Mouse (Mus musculus): ENCODE data around the gene Dnajb6.
"Not testable (repeated sequence)": the region's sequence is repeated elsewhere in the genome, so short reads cannot be mapped to it uniquely, and the experiment has no call there.

Gene Dnajb6

DNA sequence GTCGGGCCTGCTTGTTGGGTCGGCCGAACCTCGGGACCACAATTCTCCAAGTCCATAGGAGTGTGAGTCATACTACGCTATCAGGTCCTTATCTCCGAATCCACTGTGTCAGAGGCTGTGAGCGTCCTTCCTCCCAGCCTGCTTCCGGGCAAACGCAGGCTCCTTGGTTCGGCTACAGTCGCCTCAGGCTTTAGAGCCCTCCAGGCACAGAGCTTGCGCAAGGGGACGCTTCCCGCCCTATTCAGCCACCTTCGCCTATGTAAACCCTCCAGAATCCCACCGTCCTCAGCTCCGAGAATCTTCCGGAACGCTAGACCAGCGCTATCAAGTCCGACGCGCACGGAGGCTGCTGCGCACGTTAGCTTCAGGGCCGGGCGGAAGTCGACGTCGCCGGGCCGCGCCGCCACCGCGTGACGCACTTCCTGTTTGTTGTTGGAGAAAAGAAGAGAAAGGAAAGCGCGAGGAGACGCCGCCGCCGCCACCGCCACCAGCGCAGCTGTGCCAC is at the start of gene Dnajb6, which contains the start of gene Gm5129:
TSS of gene Dnajb6 (plus strand) at position 132 of the 505 bp plus-strand sequence.
TSS of gene Gm5129 (minus strand) at position 380 of the 505 bp plus-strand sequence.
- in situ Hi-C loops (cut with MboI), result no loop called here

DNA sequence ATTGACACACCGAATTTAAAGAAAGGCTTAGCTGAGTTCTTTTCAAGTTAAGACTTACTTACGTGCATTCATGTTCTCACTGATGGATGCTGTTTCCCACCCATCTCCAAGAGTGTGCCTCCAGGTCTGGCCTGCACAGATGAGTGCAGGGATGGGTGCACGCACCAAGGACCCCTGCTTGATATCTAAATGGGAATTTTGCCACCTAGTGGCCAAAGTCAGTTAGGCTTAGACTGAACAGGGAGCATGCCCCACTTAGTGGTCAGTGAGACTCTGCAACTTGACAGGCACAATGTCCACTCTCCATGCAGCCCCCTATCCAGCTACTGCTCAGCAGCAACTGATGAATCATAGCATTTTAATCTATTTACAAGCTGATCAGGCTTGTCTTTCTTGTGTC is 47.8 kb upstream of the Dnajb6 start:
- in situ Hi-C loops (cut with MboI), result no loop called here

DNA sequence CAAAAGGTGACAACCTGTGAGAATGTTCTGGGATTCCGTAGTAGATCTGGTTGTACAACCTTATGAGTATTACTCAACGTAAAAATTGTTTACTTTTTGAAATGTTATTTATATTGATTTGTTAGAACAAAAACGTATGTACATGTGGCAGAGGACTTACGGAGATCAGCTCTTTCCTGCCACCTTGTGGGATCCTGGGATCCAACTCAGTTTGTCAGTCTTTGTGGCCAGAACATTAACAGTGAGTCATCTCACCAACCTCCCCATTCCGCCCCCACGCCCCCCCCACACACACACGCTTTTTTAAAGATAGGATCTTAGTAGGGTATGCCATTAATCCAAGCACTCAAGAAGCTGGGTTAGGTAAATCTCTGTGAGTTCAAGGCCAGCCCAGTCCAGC is 47.1 kb upstream of the Dnajb6 start:
- in situ Hi-C loops (cut with MboI), result no loop called here

DNA sequence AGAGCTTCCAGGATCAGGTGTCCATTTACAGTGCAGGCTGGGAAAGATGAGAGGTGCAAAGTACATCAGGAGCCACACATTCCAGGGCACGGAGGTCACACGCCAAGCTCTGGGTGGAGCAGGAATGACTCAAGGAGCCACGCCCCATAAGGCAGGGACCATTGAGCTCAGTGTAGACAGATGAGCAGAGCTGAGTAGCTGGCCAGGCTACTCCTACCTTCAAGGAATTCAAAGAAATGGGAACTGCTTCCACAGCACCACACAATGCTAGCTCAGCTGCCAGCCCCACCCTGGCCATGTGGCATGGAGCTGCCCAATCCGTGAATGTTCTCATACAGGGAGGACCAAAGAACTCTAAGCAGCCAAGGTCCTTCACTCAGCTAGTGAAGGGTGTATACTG is 37.0 kb upstream of the Dnajb6 start:
- in situ Hi-C loops (cut with MboI), result no loop called here

DNA sequence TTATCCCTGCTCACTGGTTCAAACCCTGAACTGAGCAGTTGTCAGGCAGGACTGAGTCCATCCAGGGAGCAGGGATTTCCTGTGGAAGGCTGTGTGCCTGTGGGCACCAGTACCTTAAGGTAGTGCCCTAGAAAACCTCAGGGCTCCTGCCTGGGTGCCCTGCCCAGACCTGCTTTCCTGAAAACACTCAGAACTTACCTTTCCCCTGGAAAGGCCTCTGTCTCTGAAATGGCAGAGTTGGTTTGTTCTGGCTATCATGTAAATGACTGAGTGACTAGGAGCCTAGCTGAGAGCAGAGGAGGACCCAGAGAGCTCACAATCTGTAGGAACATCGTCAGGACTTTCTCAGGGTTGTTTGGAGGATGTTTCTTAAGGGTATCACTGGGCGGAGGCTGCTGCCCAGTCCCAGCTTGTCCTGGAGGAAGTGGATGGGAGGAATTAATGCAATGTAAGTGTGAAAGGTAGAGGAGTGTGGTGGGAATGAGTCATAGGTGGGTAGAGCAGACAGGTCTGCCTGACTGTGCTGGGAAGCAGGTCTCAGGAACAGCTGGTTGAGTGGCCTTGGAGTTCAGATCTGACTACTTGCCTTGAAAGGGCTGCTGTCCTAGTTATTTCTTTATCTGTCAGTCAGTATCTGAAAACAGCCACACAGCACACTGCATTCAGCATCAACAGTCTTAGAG is 35.8 kb upstream of the Dnajb6 start:
- in situ Hi-C loops (cut with MboI), result no loop called here

DNA sequence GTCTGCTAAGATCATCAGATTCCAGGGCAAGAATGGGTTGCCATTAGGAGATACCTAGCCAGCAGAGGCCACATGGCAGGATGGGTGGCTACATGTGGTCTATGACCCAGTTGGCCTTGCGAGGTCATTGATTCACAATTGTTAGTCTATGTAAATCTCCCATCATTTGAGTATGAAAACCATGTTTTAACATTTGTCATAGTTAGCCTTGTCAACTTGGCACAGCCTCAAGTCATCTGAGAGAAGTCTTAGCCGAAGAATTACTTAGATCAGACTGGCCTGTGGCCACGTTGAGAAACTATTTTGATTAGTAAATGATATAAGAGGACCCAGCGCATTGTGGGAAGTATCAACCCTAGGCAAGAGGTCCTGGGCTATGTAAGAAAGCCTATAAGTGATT is 28.2 kb upstream of the Dnajb6 start:
- in situ Hi-C loops (cut with MboI), result no loop called here

DNA sequence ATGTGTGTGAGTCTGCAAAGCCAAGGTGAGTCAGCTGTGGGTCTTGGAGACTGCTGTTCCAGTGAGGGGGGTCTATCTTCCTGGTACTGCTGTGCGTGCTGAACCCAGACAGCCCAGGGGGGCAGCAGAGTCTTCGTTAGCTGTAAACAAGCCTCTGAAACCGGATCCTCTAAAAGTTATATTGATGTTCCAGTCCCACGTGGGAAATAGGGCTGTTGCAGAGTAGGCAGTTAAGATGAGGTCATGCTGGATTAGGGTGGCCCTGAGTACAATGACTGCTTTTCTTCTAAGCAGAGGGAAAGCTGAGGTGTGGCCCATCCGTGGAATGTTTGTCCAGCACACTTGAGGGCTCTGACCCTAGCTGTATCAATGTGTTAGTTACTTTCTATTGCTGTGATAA is 27.2 kb upstream of the Dnajb6 start:
- in situ Hi-C loops (cut with MboI), result no loop called here

DNA sequence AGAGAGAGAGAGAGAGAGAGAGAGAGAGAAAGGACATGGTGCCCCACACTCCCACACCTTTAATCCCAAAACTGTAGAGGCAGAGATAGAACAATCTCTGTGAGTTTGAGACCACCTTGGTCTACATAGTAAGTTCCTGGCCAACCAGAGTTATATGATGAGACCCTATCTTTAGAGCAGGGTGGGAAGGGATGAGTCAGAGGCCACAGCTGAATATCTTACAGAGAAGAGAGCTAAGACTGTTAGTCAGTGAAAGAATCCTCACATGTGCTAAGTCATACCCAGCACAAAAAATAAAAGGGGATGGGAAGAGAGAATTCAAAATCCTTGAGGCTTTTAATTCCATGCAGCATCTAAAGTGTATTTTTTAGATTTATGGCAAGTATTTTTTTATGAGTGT is 23.9 kb upstream of the Dnajb6 start:
- in situ Hi-C loops (cut with MboI), result no loop called here

DNA sequence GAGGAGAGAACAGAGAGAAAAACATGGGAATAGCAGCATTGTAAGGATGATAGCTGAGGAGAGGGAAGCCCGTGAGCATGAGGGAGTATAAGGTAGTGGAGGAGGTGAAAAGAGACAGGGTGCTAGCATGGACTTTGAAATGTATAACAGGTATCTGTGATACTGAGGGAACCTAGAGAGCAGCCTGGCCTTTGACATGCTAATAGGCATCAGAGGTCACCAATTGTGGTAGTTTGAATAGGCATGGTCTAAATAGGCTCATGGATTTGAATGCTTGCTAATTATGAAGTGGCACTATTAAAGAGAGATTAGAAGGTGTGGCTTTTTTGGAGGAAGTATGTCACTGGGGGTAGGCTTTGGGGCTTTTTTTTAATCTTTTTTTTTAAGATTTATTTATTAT is 22.6 kb upstream of the Dnajb6 start:
- in situ Hi-C loops (cut with MboI), result no loop called here

DNA sequence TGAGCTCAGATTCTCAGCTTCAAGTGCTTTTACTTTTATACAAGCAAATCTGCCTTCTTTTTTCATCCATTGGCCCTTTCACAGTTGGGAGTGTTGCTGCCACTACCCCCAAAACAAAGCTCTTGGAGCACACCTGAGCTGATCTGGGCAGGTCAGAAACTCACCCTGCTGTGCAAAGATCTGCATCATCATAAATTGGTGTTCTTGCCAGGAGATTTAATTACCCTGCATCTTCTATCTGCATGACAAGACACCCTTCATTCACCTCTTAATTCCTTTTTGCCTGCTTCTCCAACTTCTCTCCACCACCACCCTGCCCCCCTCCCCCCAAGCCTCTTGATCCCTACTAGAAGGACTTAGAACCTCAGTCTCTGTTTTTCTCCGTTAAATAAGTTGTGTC is 14.3 kb upstream of the Dnajb6 start:
- in situ Hi-C loops (cut with MboI), result no loop called here

DNA sequence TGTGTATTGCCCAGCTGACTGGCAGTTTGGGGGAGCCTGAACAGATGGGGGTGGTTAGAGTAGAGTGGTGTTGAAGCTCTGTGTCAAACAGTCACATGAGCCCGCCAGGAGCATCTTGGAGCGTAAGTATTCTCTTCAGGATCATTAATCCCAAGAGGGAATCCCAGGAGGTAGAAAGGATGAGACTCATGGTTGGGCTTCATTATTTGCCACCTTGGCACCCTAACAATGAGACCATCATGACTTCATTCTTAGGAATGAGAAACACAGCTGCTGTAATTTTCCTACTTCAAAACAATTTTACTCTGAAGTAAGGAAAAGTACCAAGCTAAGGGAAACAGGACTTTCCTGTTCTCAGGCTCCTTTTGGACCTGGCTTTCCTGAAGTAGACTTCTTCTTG is 10.1 kb upstream of the Dnajb6 start:
- in situ Hi-C loops (cut with MboI), result no loop called here

DNA sequence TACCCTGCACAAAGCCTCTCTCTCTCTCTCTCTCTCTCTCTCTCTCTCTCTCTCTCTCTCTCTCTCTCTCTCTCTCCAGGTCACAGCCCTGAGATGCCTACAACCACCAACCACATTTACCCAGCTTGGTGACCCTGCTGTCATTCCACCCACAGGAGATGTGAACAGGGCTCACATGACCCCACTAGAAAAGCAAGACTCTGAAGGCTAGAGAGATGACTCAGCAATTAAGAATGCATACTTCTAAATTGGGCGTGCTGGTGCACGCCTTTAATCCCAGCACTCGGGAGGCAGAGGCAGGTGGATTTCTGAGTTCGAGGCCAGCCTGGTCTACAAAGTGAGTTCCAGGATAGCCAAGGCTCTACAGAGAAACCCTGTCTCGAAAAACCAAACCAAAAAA is 9.4 kb upstream of the Dnajb6 start:
- in situ Hi-C loops (cut with MboI), result not testable (repeated sequence)

DNA sequence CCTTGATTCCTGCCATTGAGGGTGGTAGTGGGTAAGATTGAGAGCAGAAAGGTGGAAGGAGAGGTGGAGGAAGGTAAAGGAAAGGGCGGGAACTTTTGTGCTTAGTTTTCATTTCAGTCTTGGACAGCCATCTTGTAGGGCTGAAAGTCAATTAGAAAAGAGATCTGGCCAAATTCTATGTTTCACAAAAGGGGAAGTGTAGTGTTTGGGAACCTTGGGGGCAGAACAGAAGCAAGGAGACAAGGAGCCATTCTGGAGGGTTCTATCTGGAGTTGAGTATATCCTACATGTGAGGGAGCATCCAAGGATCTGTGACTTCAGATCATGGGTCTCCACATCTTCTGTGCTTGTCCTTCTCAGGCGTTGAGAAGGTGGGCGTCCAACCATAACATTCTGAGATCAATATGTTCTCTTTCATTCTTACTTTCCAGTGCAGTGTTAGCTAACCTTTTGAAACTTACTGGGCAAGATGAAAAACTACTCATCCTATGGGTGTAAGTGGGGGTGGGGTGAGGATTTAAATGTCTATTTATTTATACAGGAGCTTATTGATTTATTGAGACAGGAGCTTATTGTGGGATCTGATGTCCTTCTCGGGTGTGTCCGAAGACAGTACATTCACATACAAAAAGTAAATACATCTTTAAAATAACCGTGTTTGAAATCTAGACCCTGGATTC is 517 bp upstream of the Dnajb6 start:
- in situ Hi-C loops (cut with MboI), result no loop called here

DNA sequence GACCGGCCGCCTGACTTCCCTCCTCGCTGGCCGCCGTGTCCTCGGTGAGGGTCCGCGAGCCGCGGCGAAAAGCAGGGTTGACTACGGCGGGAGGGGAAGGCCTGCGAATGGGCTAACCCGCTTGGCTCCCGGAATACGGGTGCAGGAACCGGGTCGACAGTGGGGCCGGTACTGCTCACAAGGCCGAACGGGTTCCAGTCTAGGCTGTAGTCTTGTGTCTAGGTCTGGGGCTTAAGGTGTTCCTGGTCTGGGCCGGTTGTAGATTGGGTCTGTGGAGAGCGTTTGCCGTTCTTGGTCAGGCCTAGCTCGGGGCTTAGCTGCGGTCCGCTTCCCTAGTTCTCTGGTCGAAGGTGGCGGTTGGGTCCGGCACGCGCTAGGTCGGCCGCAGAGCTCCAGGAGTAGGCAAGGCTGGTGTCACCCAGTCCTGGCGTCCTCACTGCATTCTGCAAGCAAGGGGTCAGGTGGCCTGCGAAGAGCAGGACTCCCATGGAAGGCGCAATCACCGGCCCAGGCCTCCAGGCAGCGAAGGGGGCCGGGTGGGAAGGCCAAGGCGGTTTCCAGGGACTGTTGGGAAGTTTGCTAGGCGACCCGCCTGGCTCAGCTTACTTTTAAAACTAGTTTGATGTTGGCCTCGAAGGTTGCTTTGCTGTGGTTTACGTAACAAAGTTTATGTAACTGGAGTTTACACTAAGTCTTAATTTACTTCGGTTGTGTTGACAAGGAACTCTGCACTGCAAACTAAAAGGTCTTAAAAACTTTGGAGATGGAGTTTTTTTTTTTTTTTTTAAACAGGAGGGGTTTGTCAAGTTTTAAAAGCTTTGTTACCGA is 799 bp downstream of the Dnajb6 start:
- in situ Hi-C loops (cut with MboI), result no loop called here

DNA sequence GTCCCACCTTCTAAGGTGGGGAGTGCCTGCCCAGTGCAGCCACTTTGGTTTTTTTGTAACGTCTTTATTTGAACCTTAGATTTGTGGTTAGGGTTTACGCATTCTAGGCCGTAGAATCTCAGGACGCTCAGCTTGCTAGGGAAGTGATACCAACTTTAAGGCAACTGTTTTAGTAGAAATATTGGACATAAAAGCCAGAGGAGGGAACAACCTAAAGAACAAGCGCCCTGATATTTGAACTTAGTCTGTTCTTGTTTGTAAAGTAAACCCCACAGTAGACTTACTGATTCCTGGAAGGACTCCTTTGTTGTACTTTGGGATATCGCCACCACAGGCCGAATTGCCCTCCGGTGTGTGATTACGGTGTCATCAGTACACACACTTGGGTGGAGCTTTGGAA is 1.5 kb downstream of the Dnajb6 start:
- in situ Hi-C loops (cut with MboI), result no loop called here

DNA sequence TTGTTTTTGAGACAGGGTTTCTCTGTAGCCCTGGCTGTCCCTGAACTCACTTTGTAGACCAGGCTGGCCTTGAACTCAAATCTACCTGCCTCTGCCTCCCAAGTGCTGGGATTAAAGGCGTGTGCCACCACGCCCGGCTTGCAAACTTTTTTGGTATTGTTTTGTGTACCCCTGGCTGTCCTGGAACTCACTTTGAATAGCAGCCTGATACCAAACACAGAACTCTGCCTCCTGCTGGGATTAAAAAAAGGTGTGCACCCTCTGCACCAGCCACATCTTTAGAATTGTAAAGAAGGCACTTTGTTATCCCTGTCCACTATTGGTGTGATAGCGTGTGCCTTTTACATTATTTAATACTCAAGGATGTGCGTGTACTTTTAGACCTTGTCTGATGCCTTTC is 2.0 kb downstream of the Dnajb6 start:
- in situ Hi-C loops (cut with MboI), result no loop called here

DNA sequence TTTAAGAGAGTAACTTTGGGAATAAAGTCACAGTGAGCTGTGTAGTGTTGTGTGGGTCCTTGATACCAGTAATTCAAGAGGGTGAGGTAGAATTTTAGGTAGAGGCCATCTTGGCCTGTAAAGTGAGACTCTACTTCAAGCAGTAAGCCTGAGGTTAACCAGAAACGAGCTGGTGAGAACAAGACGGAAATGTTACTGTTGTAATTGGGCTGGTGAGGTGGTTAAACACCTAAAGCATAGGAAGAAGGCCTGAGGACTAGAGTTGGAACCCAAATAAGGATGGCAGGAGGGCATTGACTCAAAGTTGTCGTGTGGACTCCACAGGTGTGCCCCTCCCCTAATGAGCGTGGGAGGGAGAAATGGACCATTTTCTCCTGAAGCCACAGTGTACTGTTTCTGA is 2.6 kb downstream of the Dnajb6 start:
- in situ Hi-C loops (cut with MboI), result no loop called here

DNA sequence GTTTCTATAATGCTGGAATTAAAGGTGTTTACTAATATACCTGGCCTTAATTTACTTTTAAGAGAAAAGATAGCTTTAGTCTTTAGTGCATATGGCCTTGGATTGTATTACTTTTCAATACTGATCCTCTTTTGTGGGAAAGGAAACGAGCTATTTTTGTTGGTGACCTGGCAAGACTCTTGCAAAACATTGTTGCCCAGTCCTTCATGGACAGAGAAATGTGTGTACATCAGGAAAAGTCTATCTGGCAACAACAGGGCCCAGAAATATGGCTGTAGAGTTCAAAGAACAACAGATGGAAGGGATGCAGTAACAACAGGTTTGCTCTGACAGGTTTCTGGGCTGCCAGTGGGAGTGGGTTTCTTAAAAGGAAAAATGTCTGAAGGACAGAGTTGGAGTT is 5.2 kb downstream of the Dnajb6 start:
- in situ Hi-C loops (cut with MboI), result no loop called here

DNA sequence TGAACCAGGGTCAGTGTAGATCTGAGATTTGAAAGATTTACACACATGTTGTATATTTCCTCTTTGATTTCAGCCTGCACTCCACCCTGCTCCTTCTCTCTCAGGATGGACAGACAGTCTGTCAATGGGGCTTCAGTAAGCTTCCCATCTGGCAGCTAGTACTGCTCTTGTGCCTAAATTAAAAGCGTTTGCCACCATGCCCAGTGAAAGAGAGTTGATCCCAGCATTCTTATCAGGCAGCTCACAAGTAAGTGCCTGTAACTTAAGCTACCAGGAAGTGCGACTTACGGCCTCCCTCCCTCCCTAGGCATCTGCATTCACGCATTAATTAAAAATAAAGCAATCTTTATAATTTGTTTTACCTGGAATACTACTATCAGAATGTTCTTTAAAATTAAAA is 5.6 kb downstream of the Dnajb6 start:
- in situ Hi-C loops (cut with MboI), result no loop called here

DNA sequence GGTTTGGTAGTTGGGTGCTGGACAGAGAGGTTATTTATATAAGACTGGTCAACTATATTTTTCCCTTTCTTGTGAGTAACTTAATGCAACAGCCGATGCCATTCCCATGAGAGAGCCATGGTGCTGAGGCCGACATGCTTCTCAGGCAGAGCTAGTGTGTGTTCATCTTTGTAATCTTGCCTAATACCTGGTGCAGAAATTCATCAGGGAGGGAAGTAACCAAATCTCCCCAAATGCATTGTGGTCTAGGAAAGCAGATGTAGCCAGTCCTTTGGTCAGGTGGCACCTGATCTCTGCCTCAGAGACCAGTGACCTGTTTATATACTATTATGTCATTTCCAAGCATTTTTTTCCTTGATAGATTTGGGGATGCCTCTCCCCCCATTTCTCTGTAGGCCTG is 12.2 kb downstream of the Dnajb6 start:
- in situ Hi-C loops (cut with MboI), result no loop called here

DNA sequence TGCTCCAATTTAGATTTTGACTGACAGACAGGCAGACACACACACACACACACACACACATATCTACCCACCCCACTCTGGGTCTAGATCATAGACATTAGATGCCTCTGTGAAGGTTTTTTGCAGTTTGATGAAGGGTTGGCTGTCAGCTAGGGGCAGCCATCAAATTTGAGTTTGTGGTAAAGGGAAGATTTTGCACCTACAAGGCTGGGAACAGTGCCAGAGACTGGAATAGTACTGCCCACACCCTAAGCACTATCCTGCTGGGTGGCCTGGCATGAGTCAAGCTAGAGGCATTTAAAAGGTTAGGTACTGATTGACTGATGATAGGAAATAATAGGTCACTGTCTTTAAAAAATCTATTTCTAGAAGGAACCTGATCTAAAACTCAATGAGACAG is 15.8 kb downstream of the Dnajb6 start:
- in situ Hi-C loops (cut with MboI), result no loop called here

DNA sequence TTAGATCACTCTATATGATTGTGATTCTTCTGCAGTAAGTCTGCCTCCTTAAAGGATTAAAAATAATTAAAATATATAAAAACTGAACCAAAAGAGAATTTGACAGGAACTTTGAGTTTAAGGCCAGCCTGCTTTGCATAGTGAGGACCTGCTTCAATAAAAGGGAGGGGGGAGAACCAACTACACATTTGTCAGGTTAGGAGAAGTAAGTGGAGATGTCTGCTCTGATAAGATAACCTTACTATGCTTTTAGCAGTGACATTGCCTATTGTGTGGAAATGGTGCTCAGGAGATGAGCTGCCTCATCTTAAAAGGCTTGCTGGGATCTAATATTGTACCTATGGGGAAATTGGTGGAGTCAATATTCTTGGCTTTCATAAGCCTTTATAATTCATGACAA is 17.4 kb downstream of the Dnajb6 start:
- in situ Hi-C loops (cut with MboI), result no loop called here

DNA sequence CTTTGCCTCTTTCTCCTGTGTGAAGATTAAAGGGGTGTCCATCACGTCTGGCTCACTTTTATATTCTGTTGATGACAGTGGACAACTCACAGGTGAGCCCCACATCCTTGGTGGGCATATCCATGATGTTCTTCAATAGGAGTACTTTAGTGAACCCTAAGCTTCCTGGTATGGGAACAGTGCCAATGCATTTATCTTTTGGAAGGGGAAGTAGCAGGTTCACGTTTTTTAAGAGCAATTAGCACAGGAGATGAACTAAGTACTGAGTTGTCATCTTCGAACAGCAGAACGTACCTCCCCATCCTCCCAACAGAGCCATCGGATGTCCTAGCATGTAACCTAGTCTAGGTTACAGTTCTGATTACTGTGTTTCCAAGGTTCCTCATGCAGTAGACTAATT is 23.8 kb downstream of the Dnajb6 start:
- in situ Hi-C loops (cut with MboI), result no loop called here
